Mouse (Mus musculus) MEL (cell line): ENCODE measurements at regions not wholly inside any gene's neighbourhood (a gene's known extent, or its start where the extent isn't known, plus 50 kb on each side); places are given as distances from the start of the nearest gene placed in this dataset.

Experiments used
- DNase-seq: peaks from one replicate; pipeline ENCODE4 v3.0.0; 2011; ENCODE audit warnings: low read depth, low spot score
- H3K27ac ChIP-seq: 2 replicates; pipeline ENCODE4 v1.5.1; 2012; ENCODE audit warnings: low read depth, mild to moderate bottlenecking, control low read depth, low read length, moderate library complexity; ENCODE audit not compliant: control insufficient read depth
- H3K27me3 ChIP-seq, 2 experiments: fragments of 150-350 bp in 1 of 2; sonication (generic) in 1 of 2; 2 replicates each; pipeline ENCODE4 v1.6.1; 2012; ENCODE audit warnings: low read length in 2 of 2, mild to moderate bottlenecking in 2 of 2, improper control_type of control experiment in 1 of 2, moderate library complexity in 1 of 2; ENCODE audit not compliant: insufficient read depth in 2 of 2, control insufficient read depth in 1 of 2
- H3K36me3 ChIP-seq, 2 experiments: 2 replicates each; pipeline ENCODE4 v1.6.1; 2012 to 2014; ENCODE audit warnings: low read length in 2 of 2, improper control_type of control experiment in 1 of 2, inconsistent platforms in 1 of 2, mild to moderate bottlenecking in 1 of 2; ENCODE audit not compliant: insufficient read depth in 2 of 2, control insufficient read depth in 1 of 2
- H3K4me1 ChIP-seq, 2 experiments: fragments of 150-350 bp in 1 of 2; sonication (generic) in 1 of 2; 2 replicates each; pipeline ENCODE4 v1.6.1; 2012; ENCODE audit warnings: low read length in 2 of 2, improper control_type of control experiment in 1 of 2, mild to moderate bottlenecking in 1 of 2; ENCODE audit not compliant: insufficient read depth in 2 of 2, control insufficient read depth in 1 of 2
- H3K4me3 ChIP-seq, 2 experiments: fragments of 150-350 bp in 1 of 2; sonication (generic) in 1 of 2; 2 replicates each; pipeline ENCODE4 v1.5.1; 2012; ENCODE audit warnings: low read depth in 2 of 2, low read length in 2 of 2, mild to moderate bottlenecking in 2 of 2, moderate library complexity in 2 of 2, control low read depth in 1 of 2, improper control_type of control experiment in 1 of 2; ENCODE audit not compliant: control insufficient read depth in 1 of 2, insufficient read depth in 1 of 2
- H3K79me2 ChIP-seq: 2 replicates; pipeline ENCODE4 v1.6.1; 2012; ENCODE audit warnings: mild to moderate bottlenecking, low read length, moderate library complexity; ENCODE audit not compliant: control insufficient read depth, poor library complexity, insufficient read depth
- H3K9ac ChIP-seq: 2 replicates; pipeline ENCODE4 v1.6.1; 2012; ENCODE audit warnings: low read depth, mild to moderate bottlenecking, control low read depth, low read length, moderate library complexity; ENCODE audit not compliant: control insufficient read depth, poor library complexity, severe bottlenecking
- H3K9me3 ChIP-seq: fragments of 150-350 bp; sonication (generic); replicated peaks from 2 replicates; pipeline ENCODE4 v1.6.1; 2012; ENCODE audit warnings: mild to moderate bottlenecking, low read length, improper control_type of control experiment, moderate library complexity; ENCODE audit not compliant: insufficient read depth
- BHLHE40 ChIP-seq: IDR thresholded peaks from 2 replicates; pipeline ENCODE4 v1.6.1; 2012; ENCODE audit warnings: low read depth, mild to moderate bottlenecking, inconsistent platforms, low read length, improper control_type of control experiment, borderline replicate concordance
- CTCF ChIP-seq, 3 experiments: IDR thresholded peaks in 2 of 3; conservative IDR thresholded peaks in 1 of 3; 2 replicates each; pipeline ENCODE4 v1.5.1; 2011 to 2012; ENCODE audit warnings: low read length in 3 of 3, low read depth in 2 of 3, mild to moderate bottlenecking in 2 of 3, improper control_type of control experiment in 1 of 3, inconsistent platforms in 1 of 3, mixed read lengths in 1 of 3, moderate library complexity in 1 of 3; ENCODE audit not compliant: control insufficient read depth in 1 of 3, insufficient read depth in 1 of 3, poor library complexity in 1 of 3, severe bottlenecking in 1 of 3
- E2F4 ChIP-seq: IDR thresholded peaks from 2 replicates; pipeline ENCODE4 v1.6.1; 2011; ENCODE audit warnings: low read depth, low read length, improper control_type of control experiment, borderline replicate concordance
- GABPA ChIP-seq: IDR thresholded peaks from 2 replicates; pipeline ENCODE4 v1.6.1; 2012; ENCODE audit warnings: low read depth, mild to moderate bottlenecking, inconsistent platforms, low read length, improper control_type of control experiment, moderate library complexity
- GATA1 ChIP-seq: IDR thresholded peaks from 2 replicates; pipeline ENCODE4 v1.6.1; 2011; ENCODE audit warnings: low read depth, low read length, improper control_type of control experiment
- JUND ChIP-seq: IDR thresholded peaks from 2 replicates; pipeline ENCODE4 v1.6.1; 2011; ENCODE audit warnings: low read depth, mild to moderate bottlenecking, improper control_type of control experiment, low read length
- MAFK ChIP-seq: IDR thresholded peaks from 2 replicates; pipeline ENCODE4 v1.6.1; 2011; ENCODE audit warnings: low read depth, mild to moderate bottlenecking, low read length, improper control_type of control experiment, borderline replicate concordance
- MAZ ChIP-seq: IDR thresholded peaks from 2 replicates; pipeline ENCODE4 v1.6.1; 2012; ENCODE audit warnings: low read depth, mild to moderate bottlenecking, inconsistent platforms, low read length, improper control_type of control experiment
- MEF2A ChIP-seq: IDR thresholded peaks from 2 replicates; pipeline ENCODE4 v1.6.1; 2014; ENCODE audit warnings: low read depth, mild to moderate bottlenecking, inconsistent platforms, low read length, improper control_type of control experiment; ENCODE audit not compliant: poor library complexity, insufficient replicate concordance, severe bottlenecking; ENCODE audit errors: extremely low read depth
- MXI1 ChIP-seq: IDR thresholded peaks from 2 replicates; pipeline ENCODE4 v1.6.1; 2011; ENCODE audit warnings: mild to moderate bottlenecking, low read depth, low read length, improper control_type of control experiment
- MYB ChIP-seq: IDR thresholded peaks from 2 replicates; pipeline ENCODE4 v1.6.1; 2011; ENCODE audit warnings: mild to moderate bottlenecking, low read depth, low read length, improper control_type of control experiment
- MYC ChIP-seq: IDR thresholded peaks from 2 replicates; pipeline ENCODE4 v1.6.1; 2011; ENCODE audit warnings: low read depth, mild to moderate bottlenecking, low read length, improper control_type of control experiment, moderate library complexity
- NELFE ChIP-seq: IDR thresholded peaks from 2 replicates; pipeline ENCODE4 v1.6.1; 2011; ENCODE audit warnings: low read depth, low read length, improper control_type of control experiment
- NRF1 ChIP-seq: IDR thresholded peaks from 2 replicates; pipeline ENCODE4 v1.6.1; 2014; ENCODE audit warnings: low read depth, mild to moderate bottlenecking, inconsistent platforms, low read length, improper control_type of control experiment, moderate library complexity; ENCODE audit not compliant: poor library complexity, insufficient read depth, severe bottlenecking
- POLR2A ChIP-seq, 2 experiments: IDR thresholded peaks; 2 replicates each; pipeline ENCODE4 v1.6.1; 2011 to 2012; ENCODE audit warnings: low read length in 2 of 2, mild to moderate bottlenecking in 2 of 2, control low read depth in 1 of 2, improper control_type of control experiment in 1 of 2, low read depth in 1 of 2, moderate library complexity in 1 of 2; ENCODE audit not compliant: control insufficient read depth in 1 of 2, insufficient read depth in 1 of 2, poor library complexity in 1 of 2
- POLR2AphosphoS2 ChIP-seq: IDR thresholded peaks from 2 replicates; pipeline ENCODE4 v1.6.1; 2011; ENCODE audit warnings: low read length, improper control_type of control experiment
- RAD21 ChIP-seq: IDR thresholded peaks from 2 replicates; pipeline ENCODE4 v1.6.1; 2011; ENCODE audit warnings: mild to moderate bottlenecking, low read depth, low read length, improper control_type of control experiment
- RCOR1 ChIP-seq: IDR thresholded peaks from 2 replicates; pipeline ENCODE4 v1.6.1; 2012; ENCODE audit warnings: low read depth, mild to moderate bottlenecking, inconsistent platforms, low read length, improper control_type of control experiment
- SMC3 ChIP-seq: IDR thresholded peaks from 2 replicates; pipeline ENCODE4 v1.6.1; 2011; ENCODE audit warnings: low read depth, low read length, improper control_type of control experiment
- TBP ChIP-seq: IDR thresholded peaks from 2 replicates; pipeline ENCODE4 v1.8.0; 2011; ENCODE audit warnings: low read depth, low read length, improper control_type of control experiment
- TCF12 ChIP-seq: IDR thresholded peaks from 2 replicates; pipeline ENCODE4 v1.6.1; 2014; ENCODE audit warnings: low read depth, mild to moderate bottlenecking, inconsistent platforms, low read length, improper control_type of control experiment, moderate library complexity
- UBTF ChIP-seq: IDR thresholded peaks from 2 replicates; pipeline ENCODE4 v1.6.1; 2012; ENCODE audit warnings: low read depth, mild to moderate bottlenecking, inconsistent platforms, low read length, improper control_type of control experiment, moderate library complexity, borderline replicate concordance; ENCODE audit not compliant: insufficient read depth
- USF1 ChIP-seq: IDR thresholded peaks from 2 replicates; pipeline ENCODE4 v1.6.1; 2014; ENCODE audit warnings: low read depth, mild to moderate bottlenecking, inconsistent platforms, low read length, improper control_type of control experiment, moderate library complexity
- USF2 ChIP-seq, 2 experiments: IDR thresholded peaks; 2 replicates each; pipeline ENCODE4 v1.6.1; 2011 to 2012; ENCODE audit warnings: improper control_type of control experiment in 2 of 2, low read length in 2 of 2, borderline replicate concordance in 1 of 2, inconsistent platforms in 1 of 2, low read depth in 1 of 2, mild to moderate bottlenecking in 1 of 2; ENCODE audit not compliant: insufficient read depth in 1 of 2
- ZC3H11A ChIP-seq: IDR thresholded peaks from 2 replicates; pipeline ENCODE4 v1.6.1; 2012; ENCODE audit warnings: low read depth, mild to moderate bottlenecking, inconsistent platforms, low read length, improper control_type of control experiment
- ZKSCAN1 ChIP-seq: IDR thresholded peaks from 2 replicates; pipeline ENCODE4 v1.6.1; 2012; ENCODE audit warnings: low read depth, mild to moderate bottlenecking, inconsistent platforms, low read length, improper control_type of control experiment, moderate library complexity
- ZMIZ1 ChIP-seq: IDR thresholded peaks from 2 replicates; pipeline ENCODE4 v1.6.1; 2012; ENCODE audit warnings: low read depth, mild to moderate bottlenecking, inconsistent platforms, low read length, improper control_type of control experiment, moderate library complexity
- ZNF384 ChIP-seq: IDR thresholded peaks from 2 replicates; pipeline ENCODE4 v1.6.1; 2012; ENCODE audit warnings: low read depth, mild to moderate bottlenecking, inconsistent platforms, low read length, improper control_type of control experiment

GRCm38 (mm10) chr1:14485746-14486145 lies 1607.4 kb downstream of the 4930444P10Rik start:
- Histone ChIP-seq H3K4me3 (no peak overlapping the region), H3K79me2 (no peaks in the 10 kb centered on the region), H3K36me3 (peaks cover 0 to 32% of the 10 kb centered on the region in 2 experiments; a peak in 2 of 4 replicates), H3K4me1 (peaks cover 17 to 22% of the 10 kb centered on the region in 2 experiments), H3K9ac (no peak overlapping the region)
- no peak for DNase-seq
- TF ChIP-seq NRF1 = no peak
- no peak for TF ChIP-seq UBTF
- TF ChIP-seq GATA1 = no peak
- TF ChIP-seq CTCF (IDR thresholded peaks at IDR 0.05 in 2 of 3, conservative IDR thresholded peaks at IDR 0.05 in 1 of 3; ENCODE audit: control insufficient read depth in 1 of 3, insufficient read depth in 1 of 3, low read depth in 2 of 3, low read length in 3 of 3, poor library complexity in 1 of 3, severe bottlenecking in 1 of 3) = no peak
- TF ChIP-seq ZC3H11A = no peak
- TF ChIP-seq BHLHE40 = no peak
- TF ChIP-seq GABPA = no peak
- TF ChIP-seq MAZ = no peak
- TF ChIP-seq USF1 = no peak
- no peak for TF ChIP-seq ZNF384
- no peak for TF ChIP-seq RAD21
- TF ChIP-seq ZMIZ1 = no peak
- no peak for TF ChIP-seq MAFK
- no peak for TF ChIP-seq TCF12
- TF ChIP-seq POLR2A (IDR thresholded peaks at IDR 0.05; ENCODE audit: control insufficient read depth in 1 of 2, insufficient read depth in 1 of 2, low read depth in 1 of 2, low read length in 2 of 2, poor library complexity in 1 of 2) = no peak
- TF ChIP-seq MEF2A = no peak
- no peak for TF ChIP-seq E2F4
- TF ChIP-seq, all 39 proteins: peak for 0
- Histone ChIP-seq H3K27ac (peak overlapping the region; percentile 91), H3K9me3 (no peaks in the 10 kb centered on the region), H3K27me3 (no peaks in the 10 kb centered on the region)

- Histone ChIP-seq H3K4me3 (peak overlapping the region in 1 of 2 experiments; percentile 11; a peak in 1 of 4 replicates), H3K27ac (peak overlapping the region; percentile 98), H3K27me3 (no peaks in the 10 kb centered on the region), H3K9ac (no peak overlapping the region), H3K79me2 (no peaks in the 10 kb centered on the region), H3K4me1 (peaks cover 17 to 22% of the 10 kb centered on the region in 2 experiments), H3K36me3 (peaks cover 0 to 32% of the 10 kb centered on the region in 2 experiments; a peak in 2 of 4 replicates), H3K9me3 (no peaks in the 10 kb centered on the region)
- peak; percentile 97 for DNase-seq
- TF ChIP-seq MAZ (0 out of 2 replicates have a peak, but pooled peaks have one; percentile 2), NELFE (peak; percentile 51), JUND (peak; percentile 95), TBP (0 out of 2 replicates have a peak, but pooled peaks have one; percentile 14), MXI1 (peak; percentile 64), MAFK (peak; percentile 98), RCOR1 (no peak; the same call in none of the 2 replicates), MYC (peak; percentile 76), SMC3 (no peak), USF2 (IDR thresholded peaks at IDR 0.05; ENCODE audit: borderline replicate concordance in 1 of 2, insufficient read depth in 1 of 2, low read depth in 1 of 2, low read length in 2 of 2) (no peak), CTCF (IDR thresholded peaks at IDR 0.05 in 2 of 3, conservative IDR thresholded peaks at IDR 0.05 in 1 of 3; ENCODE audit: control insufficient read depth in 1 of 3, insufficient read depth in 1 of 3, low read depth in 2 of 3, low read length in 3 of 3, poor library complexity in 1 of 3, severe bottlenecking in 1 of 3) (no peak), ZMIZ1 (no peak), NRF1 (no peak), POLR2A (IDR thresholded peaks at IDR 0.05; ENCODE audit: control insufficient read depth in 1 of 2, insufficient read depth in 1 of 2, low read depth in 1 of 2, low read length in 2 of 2, poor library complexity in 1 of 2) (peak in 1 of 2 experiments; percentile 35; a peak in 1 of 4 replicates), ZNF384 (no peak), GABPA (peak; percentile 97), MYB (no peak), POLR2AphosphoS2 (no peak), ZKSCAN1 (no peak)
Measured at GRCm38 (mm10) chr1:14484121-14484916, 1608.8 kb downstream of the 4930444P10Rik start.
